Mouse (Mus musculus) heart, embryonic 11.5 days (tissue): ENCODE data around the gene 0610010K14Rik. TPM values are rescaled to one million over a fixed set of nuclear protein-coding genes. Genes with fewer than 3 reads are reported as not detected.

Source experiments
- ATAC-seq: fragments of 200-750 bp; cut with Nextera tagmentation; replicated peaks from 2 replicates; pipeline ENCODE4 v1.8.0; 2017; ENCODE audit warnings: moderate library complexity; ENCODE audit not compliant: insufficient number of reproducible peaks, low FRiP score, low TSS enrichment
- H3K27ac ChIP-seq: fragments of 300-500 bp; sonication (generic); 2 replicates; pipeline ENCODE4 v1.5.1; 2014; ENCODE audit warnings: mild to moderate bottlenecking, low read depth, low read length
- H3K27me3 ChIP-seq: fragments of 300-500 bp; sonication (generic); 2 replicates; pipeline ENCODE4 v1.6.1; 2014; ENCODE audit warnings: mild to moderate bottlenecking, low read length, mixed read lengths; ENCODE audit not compliant: control insufficient read depth, insufficient read depth
- H3K36me3 ChIP-seq: fragments of 300-500 bp; sonication (generic); 2 replicates; pipeline ENCODE4 v1.6.1; 2014; ENCODE audit warnings: mild to moderate bottlenecking, low read length, moderate library complexity, mixed read lengths; ENCODE audit not compliant: control insufficient read depth, insufficient read depth
- H3K4me1 ChIP-seq: fragments of 300-500 bp; sonication (generic); 2 replicates; pipeline ENCODE4 v1.6.1; 2014; ENCODE audit warnings: low read length; ENCODE audit not compliant: control insufficient read depth, insufficient read depth
- H3K4me2 ChIP-seq: fragments of 300-500 bp; sonication (generic); 2 replicates; pipeline ENCODE4 v1.6.1; 2014; ENCODE audit warnings: mild to moderate bottlenecking, moderate library complexity
- H3K4me3 ChIP-seq: fragments of 300-500 bp; sonication (generic); 2 replicates; pipeline ENCODE4 v1.5.1; 2014; ENCODE audit warnings: low read depth, low read length
- H3K9ac ChIP-seq: fragments of 300-500 bp; sonication (generic); 2 replicates; pipeline ENCODE4 v1.6.1; 2014; ENCODE audit warnings: mild to moderate bottlenecking, low read depth, low read length, moderate library complexity
- H3K9me3 ChIP-seq: fragments of 300-500 bp; sonication (generic); replicated peaks from 2 replicates; pipeline ENCODE4 v1.6.1; 2016; ENCODE audit warnings: low read length; ENCODE audit not compliant: control insufficient read depth
- WGBS: fragments of 180-500 bp; shearing (Covaris S2); extraction: QIAGEN DNeasy Blood & Tissue Kit; methylation state at CpG from one replicate; pipeline ENCODE4 v1.1.7; 2014; ENCODE audit not compliant: insufficient replicate concordance; 5-methylcytosine and 5-hydroxymethylcytosine counted together
- polyA plus RNA-seq: library from polyadenylated mRNA; unstranded; fragments of >200 nt; fragmentation: Nextera tagmentation; extraction: Ambion mirVana; gene quantifications from 2 replicates; pipeline ENCODE4 v1.2.1, GENCODE M21; 2014

Gene 0610010K14Rik
- polyA plus RNA-seq, 1 experiment from 2014 or later, result 132 TPM

GRCm38 (mm10) chr11:70239541-70240279 is 2.0 kb upstream of the 0610010K14Rik start, which contains the start of the genes Gm21988 and Rnasek:
TSS of gene Gm21988 (minus strand) at chr11:70239830.
TSS of gene Rnasek (minus strand) at chr11:70239842.
- under 1% methylated on average over 33 of the region's 35 CpGs for WGBS
- H3K9ac ChIP-seq, result peak within 1 kb of the TSS; percentile 93

DNA sequence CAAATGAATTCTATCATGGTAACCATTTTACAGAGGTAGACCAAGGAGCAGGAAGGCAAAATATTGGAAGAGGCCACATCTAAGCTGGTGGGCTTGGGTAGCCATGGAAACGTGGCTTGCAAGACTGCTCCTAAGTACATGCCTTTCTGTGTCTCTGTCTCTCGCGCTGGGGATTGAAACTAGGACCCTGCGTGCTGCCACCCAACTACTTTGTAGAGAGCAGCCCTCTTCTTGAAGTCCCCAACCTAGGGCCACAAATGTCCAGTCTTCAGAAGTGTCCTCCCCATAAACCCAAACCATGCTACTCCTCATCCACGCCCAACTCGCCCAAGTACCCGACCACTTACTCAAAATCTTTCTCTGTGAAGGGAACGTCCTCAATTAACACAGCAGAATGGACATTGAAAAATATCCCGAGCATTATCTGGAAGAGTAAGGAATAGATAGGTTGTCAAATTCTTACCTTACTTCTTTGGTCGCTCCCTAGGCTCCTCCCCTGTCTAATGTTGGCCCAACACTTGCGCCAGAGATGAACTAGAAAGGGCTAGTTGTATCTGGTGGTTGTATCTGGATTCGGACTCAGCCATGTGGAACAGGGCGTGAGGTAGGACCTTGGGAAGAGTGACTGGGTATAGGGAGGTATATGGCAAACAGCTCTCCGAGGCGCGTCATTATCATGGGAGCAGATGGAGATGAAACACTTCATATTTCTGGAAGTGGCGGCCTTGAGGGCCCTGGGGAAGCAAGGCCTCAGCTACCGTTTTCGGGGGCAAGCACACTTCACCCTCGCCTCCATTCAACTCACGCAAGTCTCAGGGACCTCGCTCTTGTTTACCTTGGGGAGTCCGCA is 1.1 kb upstream of the 0610010K14Rik start:
- H3K9ac ChIP-seq, result peak overlapping the region; percentile 93
- 11% methylated on average over 23 of the region's 23 CpGs for WGBS
- 0 out of 2 replicates have a peak, but pooled peaks cover 2% of the 10 kb centered on the region for H3K36me3 ChIP-seq
- peak overlapping the region; percentile 96 for H3K27ac ChIP-seq
- peak overlapping the region; percentile 77 for H3K4me3 ChIP-seq
- no peak for ATAC-seq
- no peaks in the 10 kb centered on the region for H3K9me3 ChIP-seq
- peak overlapping the region; percentile 94 for H3K4me2 ChIP-seq
- H3K27me3 ChIP-seq, result no peaks in the 10 kb centered on the region
- peaks cover 27% of the 10 kb centered on the region for H3K4me1 ChIP-seq

More at GRCm38 (mm10) chr11:70239541-70240279, 2.0 kb upstream of the 0610010K14Rik start, which contains the start of the genes Gm21988 and Rnasek:
- no peaks in the 10 kb centered on the region for H3K9me3 ChIP-seq
- H3K27me3 ChIP-seq, result 0 out of 2 replicates have a peak, but pooled peaks cover 4% of the 10 kb centered on the region
- 0 out of 2 replicates have a peak, but pooled peaks cover 2% of the 10 kb centered on the region for H3K36me3 ChIP-seq
- peak within 1 kb of the TSS; percentile 77 for H3K4me3 ChIP-seq
- H3K4me1 ChIP-seq, result peaks cover 27% of the 10 kb centered on the region
- ATAC-seq, result 0 out of 2 replicates have a peak, but pooled peaks have one; percentile 32
- peak within 1 kb of the TSS; percentile 94 for H3K4me2 ChIP-seq
- peak within 1 kb of the TSS; percentile 96 for H3K27ac ChIP-seq

GRCm38 (mm10) chr11:70236717-70237116 is 997 bp downstream of the 0610010K14Rik start:
- H3K36me3 ChIP-seq, result 0 out of 2 replicates have a peak, but pooled peaks cover 2% of the 10 kb centered on the region
- peak overlapping the region; percentile 93 for H3K9ac ChIP-seq
- no peak for ATAC-seq
- 4% methylated on average over 7 of the region's 7 CpGs for WGBS
- peak overlapping the region; percentile 96 for H3K27ac ChIP-seq
- H3K27me3 ChIP-seq, result no peaks in the 10 kb centered on the region
- peak overlapping the region; percentile 77 for H3K4me3 ChIP-seq
- peak overlapping the region; percentile 94 for H3K4me2 ChIP-seq
- H3K4me1 ChIP-seq, result peaks cover 34% of the 10 kb centered on the region
- H3K9me3 ChIP-seq, result no peaks in the 10 kb centered on the region

DNA sequence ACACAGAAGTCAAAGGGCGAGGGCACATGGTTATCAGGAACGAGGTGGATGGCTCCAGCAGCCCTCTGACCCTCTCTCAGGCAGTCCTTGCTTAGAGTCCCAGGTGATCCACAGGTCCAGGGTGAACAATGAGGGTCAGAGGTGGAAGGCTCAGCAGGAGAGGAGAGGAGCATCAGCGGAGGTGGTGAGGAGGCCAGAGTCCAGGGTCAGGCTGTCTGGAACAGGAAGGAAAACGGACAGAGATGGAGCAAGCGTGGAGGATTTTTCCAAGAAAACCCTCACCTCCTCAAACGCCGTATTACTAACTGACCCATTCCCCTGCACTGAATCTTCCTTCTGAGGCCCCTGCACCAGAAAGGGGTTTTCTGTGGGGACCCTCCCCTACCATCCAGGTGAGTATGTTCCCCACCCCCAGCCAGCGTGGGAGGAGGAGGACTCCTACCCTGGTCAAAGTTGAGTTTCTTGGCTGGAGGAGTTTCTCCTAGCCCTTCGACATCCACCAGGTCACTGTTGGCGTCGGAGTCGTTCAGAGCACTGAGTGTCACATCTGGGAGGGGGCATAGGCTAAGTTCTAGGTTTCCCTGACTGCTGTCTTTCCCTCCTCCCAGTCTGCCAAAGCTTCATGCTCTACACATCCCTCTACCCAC is 2.3 kb downstream of the 0610010K14Rik start:
- H3K4me3 ChIP-seq, result no peak overlapping the region
- H3K4me2 ChIP-seq, result no peak overlapping the region
- H3K9me3 ChIP-seq, result no peaks in the 10 kb centered on the region
- no peak overlapping the region for H3K9ac ChIP-seq
- H3K36me3 ChIP-seq, result 0 out of 2 replicates have a peak, but pooled peaks cover 2% of the 10 kb centered on the region
- peaks cover 2% of the 10 kb centered on the region; the same call in 1 of the 2 replicates for H3K27me3 ChIP-seq
- WGBS, result 95% methylated on average over 12 of the region's 12 CpGs
- no peak overlapping the region for H3K27ac ChIP-seq
- no peak for ATAC-seq
- peaks cover 36% of the 10 kb centered on the region for H3K4me1 ChIP-seq

GRCm38 (mm10) chr11:70234497-70234896 is 3.2 kb downstream of the 0610010K14Rik start:
- Histone ChIP-seq H3K27ac (no peak overlapping the region), H3K4me2 (no peak overlapping the region), H3K27me3 (peaks cover 11% of the 10 kb centered on the region), H3K36me3 (0 out of 2 replicates have a peak, but pooled peaks cover 2% of the 10 kb centered on the region), H3K4me1 (peaks cover 37% of the 10 kb centered on the region), H3K9ac (no peak overlapping the region), H3K4me3 (no peak overlapping the region), H3K9me3 (no peaks in the 10 kb centered on the region)
- ATAC-seq, result no peak
- WGBS, result 84% methylated on average over 8 of the region's 8 CpGs

GRCm38 (mm10) chr11:70234037-70234436 is 3.7 kb downstream of the 0610010K14Rik start:
- no peak for ATAC-seq
- peaks cover 16% of the 10 kb centered on the region for H3K27me3 ChIP-seq
- peaks cover 38% of the 10 kb centered on the region for H3K4me1 ChIP-seq
- H3K9ac ChIP-seq, result no peak overlapping the region
- H3K4me2 ChIP-seq, result no peak overlapping the region
- H3K9me3 ChIP-seq, result no peaks in the 10 kb centered on the region
- H3K27ac ChIP-seq, result no peak overlapping the region
- WGBS, result 50% methylated on average over 5 of the region's 5 CpGs
- H3K4me3 ChIP-seq, result no peak overlapping the region
- 0 out of 2 replicates have a peak, but pooled peaks cover 2% of the 10 kb centered on the region for H3K36me3 ChIP-seq

GRCm38 (mm10) chr11:70233016-70233415 is 4.7 kb downstream of the 0610010K14Rik start:
- Histone ChIP-seq H3K9me3 (no peaks in the 10 kb centered on the region), H3K4me1 (peaks cover 37% of the 10 kb centered on the region), H3K4me2 (peak overlapping the region; percentile 76), H3K27ac (no peak overlapping the region), H3K27me3 (peaks cover 25% of the 10 kb centered on the region), H3K9ac (peak overlapping the region; percentile 76), H3K4me3 (peak overlapping the region; percentile 49), H3K36me3 (0 out of 2 replicates have a peak, but pooled peaks cover 2% of the 10 kb centered on the region)
- 37% methylated on average over 8 of the region's 8 CpGs for WGBS
- ATAC-seq, result no peak

GRCm38 (mm10) chr11:70232546-70232945 is 5.2 kb downstream of the 0610010K14Rik start:
- Histone ChIP-seq H3K9me3 (no peaks in the 10 kb centered on the region), H3K27ac (0 out of 2 replicates have a peak overlapping the region, but pooled peaks have one; percentile 15), H3K4me3 (peak overlapping the region; percentile 49), H3K9ac (peak overlapping the region; percentile 76), H3K36me3 (0 out of 2 replicates have a peak, but pooled peaks cover 2% of the 10 kb centered on the region), H3K27me3 (peaks cover 30% of the 10 kb centered on the region), H3K4me1 (peaks cover 42% of the 10 kb centered on the region), H3K4me2 (peak overlapping the region; percentile 76)
- WGBS, result 5% methylated on average over 9 of the region's 10 CpGs
- no peak for ATAC-seq
